Mouse (Mus musculus) megakaryocyte, adult 5-6 weeks (primary cell): ENCODE measurements around the gene Ttc6. TPM values are rescaled to one million over a fixed set of nuclear protein-coding genes. Genes with fewer than 3 reads are reported as not detected.

ENCODE experiments used
- ATAC-seq: 2 replicates; pipeline ENCODE4 v1.8.0; 2016; ENCODE audit warnings: mild to moderate bottlenecking, inconsistent platforms; ENCODE audit not compliant: poor library complexity, severe bottlenecking
- total RNA-seq, 2 experiments: library from RNA; stranded (forward) in 1 of 2; stranded (reverse) in 1 of 2; fragments of 153-499, 151-499 nt in 1 of 2; fragments of 221-1000, 200-1000 nt in 1 of 2; gene quantifications; 2 replicates each; pipeline versions ENCODE4 v1.2.3 to v1.2.4; 2015 to 2017

The Ttc6 gene
- total RNA-seq (2015): not detected in 2 replicates
- not detected in 2 replicates for total RNA-seq (2017)

DNA sequence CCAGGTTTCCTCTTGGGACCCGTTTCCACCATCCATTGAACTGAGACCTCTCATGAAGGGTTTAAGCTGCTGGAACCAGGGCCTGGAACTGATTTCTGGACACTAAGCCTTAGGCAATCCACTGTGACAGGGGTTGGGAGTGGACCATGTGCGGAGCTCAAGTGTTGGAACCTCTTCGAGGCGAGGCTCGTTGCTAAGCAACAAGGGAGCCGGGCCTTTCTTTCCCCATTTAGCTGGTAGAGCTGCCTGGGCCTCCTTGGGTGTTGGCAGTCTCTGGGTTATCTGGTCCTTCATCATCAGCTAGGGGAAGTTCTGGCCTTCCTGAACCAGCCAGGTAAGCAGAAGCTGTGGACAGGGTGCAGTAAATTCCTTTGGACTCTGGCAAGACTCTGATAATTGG lies at the start of gene Ttc6:
TSS of gene Ttc6 (plus strand) at position 205 of the 400 bp plus-strand sequence.
- no peak for ATAC-seq

DNA sequence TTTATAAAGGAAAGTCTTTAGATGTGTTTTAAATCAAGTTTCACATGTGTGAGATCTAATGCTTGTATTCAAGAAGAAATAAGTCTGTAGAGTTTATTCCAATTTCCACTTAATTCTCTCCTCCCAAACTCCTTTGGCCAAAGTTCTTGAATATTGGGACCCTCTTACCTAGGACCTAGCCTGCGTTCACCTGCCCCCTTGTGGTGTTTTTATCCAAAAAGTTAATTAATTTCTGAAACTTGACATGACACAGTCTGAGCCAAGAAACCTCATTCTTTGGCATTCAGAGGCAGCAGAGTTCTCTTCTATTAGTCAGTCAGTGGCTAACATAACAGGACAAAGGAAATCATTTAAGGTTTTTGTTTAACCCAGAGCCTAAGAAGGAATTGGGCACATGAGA lies 49.4 kb upstream of the Ttc6 start:
- ATAC-seq: no peak

DNA sequence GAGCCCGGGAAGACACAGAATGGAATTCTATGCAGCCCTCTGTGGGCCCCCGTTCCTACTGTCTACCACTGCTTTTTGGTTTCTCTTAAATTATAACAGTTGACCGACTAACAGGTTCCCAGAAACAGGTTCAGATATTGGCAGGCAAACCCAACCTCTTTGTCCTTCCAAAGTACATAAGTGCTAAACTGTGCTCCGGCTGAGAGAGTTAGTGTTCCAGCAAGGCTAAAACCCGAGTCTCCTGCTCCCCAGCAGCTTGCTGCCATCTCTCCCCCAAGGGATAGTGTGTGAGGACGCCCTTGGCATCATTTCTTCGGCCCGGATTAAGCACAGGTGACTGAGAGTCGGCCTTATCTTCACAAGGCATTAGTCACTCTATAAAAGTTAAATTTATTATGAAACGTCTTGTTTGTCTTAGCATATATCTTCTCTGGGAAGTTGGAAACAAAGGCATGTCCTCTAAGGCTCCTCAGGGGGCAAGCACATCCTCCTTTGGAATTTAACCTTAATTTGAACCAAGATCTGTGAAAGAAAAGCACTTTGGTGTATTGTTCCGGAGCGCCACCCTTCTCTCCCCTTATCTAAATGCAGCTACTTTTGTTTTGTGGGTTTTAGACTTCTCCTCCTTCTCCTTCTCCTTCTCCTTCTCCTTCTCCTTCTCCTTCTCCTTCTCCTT lies 48.1 kb upstream of the Ttc6 start:
- ATAC-seq: no peak

DNA sequence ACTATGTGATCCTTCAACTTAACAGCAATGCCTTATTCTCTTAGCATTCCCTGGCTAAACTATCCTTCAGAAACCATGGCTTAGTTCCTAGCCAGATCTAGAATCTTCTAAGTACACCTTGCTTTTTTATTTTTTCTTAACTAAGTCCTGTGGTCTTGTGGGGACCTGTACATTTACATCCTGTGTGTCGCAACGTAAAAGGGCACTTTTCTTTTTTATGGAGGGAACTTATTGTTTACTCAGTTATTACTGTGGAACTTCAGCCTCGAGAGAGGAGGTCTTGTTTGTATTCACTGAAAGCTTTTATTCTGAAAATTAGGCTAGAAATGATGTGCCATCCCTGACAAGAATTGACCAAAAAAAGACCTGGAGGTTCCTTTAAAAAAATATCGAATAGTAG lies 35.6 kb upstream of the Ttc6 start:
- ATAC-seq: no peak

DNA sequence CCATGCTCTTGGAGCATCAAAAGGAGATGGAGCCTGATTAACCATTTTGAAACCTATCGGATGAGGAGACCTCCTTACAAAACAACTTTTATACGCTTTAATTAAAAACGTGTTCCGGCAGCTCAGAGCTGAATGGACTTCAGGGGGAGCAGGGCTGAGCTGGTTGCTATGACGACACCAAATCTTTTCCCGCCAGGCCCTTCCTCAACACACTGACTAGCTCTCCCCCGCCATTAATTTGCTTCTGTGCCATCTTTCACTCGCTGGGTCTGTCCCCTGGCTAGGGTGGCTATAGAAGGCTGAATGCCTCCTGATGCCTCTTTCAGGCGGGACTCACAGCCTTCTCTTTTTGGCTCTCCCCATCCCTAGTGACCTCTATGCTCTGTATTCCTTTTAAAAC lies 33.4 kb upstream of the Ttc6 start:
- ATAC-seq: no peak

DNA sequence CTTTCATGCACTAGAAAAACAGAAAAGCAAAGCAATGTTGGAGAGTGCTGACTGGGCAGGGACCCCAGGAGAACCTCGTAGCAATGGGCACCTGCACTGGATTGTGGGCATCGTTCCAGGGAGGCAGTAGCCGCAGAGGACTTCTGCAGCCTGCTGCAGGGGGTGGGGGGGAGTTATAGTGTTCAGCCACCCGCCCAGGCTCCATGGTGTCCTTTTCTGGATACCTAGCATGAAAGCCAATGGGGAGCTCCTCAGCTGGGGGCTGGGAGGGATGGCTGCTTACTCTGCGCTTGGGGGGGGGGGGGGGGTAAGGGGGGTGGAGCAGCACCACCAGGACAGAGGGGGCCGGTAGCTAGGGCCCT lies 29.4 kb upstream of the Ttc6 start:
- no peak for ATAC-seq

DNA sequence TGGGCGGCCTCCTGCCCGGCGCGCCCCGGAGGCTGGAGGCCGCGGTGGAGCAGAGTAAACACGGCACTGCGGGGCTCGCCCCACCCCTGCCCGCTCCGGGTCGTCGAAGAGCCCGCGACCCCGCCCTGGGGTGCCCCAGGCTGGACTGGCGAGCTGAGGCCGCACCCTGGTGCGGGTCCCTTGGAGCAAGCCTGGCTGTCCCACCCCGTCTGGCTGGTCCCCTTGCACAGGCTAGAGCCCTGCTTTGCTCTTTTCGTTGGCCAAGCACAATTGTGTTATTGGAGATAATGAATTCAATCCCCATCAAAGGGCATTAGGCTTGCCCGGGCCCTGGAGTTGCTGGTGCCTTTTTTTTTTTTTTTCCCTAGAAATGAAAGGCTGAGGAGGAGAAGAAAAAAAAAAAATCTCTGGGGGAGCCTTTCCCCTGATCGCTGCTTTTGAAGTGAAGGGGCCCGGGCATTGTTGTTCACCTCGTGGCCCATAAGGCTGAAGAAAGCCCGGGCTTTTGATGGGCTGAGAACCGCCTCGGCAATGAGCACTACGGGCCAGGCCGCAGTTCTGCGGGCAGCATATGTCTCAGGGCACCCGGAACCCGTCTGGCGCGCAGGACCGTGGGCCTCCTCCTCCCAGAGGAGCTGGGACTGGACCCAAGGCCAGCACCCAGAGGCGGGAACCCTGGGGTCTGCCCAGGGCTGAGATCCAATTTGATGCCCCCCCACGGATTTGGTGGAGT lies 28.9 kb upstream of the Ttc6 start:
- ATAC-seq: no peak

DNA sequence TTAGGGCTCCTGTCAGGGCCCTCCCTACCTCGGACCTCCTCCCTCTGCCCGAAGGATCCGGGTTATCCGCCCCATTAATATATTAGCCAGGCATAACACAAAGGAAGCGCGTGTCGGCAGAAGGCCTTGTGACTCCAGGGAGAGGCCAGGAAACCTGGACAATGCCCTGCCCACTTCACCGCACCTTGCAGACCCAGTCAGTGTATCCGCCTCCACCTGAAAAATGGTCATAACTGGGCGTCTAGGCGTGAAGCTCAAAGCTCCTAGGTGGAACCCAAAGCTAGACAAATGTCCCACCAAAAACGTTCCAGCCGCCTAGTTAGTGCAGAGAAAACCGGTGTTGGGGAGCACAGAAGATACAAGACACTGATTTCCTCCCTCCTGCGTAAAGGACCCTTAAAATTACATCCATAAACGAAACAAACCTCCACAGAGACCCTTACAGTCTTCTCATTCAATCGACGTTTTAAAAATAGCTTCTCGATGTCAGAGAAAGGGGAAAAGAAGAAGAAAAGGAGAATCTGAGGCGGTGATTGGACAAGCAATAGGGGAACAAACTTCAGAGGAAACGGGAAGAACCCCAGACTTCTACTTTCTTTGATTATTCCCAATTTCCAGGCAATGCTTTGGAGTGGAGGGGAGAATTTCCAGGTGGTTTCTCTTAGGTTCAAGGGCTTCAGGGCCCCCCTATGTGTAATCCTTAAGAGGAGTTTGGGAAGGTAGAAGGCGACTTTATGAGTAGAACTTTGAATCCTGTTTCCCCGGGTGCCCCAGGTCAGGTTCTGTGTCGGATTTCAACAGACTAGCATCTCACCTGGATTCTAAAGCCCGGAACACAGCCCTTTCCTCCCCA lies 27.6 kb upstream of the Ttc6 start:
- no peak for ATAC-seq

DNA sequence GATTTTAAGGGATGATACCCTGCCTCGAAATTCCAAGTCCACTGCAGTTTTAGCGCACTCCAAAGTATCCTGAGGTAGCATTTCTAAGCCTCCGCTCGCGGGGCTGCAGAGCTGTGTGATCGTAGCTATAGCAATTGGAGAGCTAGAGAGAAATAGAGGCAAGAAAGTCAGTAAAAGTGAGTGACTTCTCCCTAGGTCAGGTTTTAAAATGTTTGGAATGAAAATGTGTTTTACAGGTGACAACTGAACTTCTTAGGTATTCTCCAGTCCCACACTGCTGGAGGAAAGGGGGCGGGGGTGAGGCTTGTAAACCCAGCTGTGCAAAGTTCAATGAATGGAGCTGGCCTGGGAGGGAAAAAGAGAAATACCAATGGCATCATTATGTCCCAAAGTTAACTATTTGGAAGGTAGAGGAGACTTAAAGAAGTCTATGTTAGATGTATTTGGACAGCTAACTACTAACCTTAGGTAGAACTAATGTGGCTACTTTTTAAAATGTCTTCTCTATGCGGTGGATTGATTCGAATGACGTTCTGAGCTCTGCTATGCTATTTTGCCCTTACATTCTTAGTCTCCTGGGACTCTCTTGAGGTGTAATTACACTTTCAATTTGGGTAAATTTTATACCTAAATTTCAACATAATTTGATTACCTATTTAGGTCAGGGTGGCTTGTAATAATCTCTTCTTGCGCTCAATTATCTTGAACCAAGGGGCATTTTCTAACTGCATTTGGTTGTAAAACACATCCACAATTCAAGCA lies 26.8 kb upstream of the Ttc6 start:
- ATAC-seq: no peak

DNA sequence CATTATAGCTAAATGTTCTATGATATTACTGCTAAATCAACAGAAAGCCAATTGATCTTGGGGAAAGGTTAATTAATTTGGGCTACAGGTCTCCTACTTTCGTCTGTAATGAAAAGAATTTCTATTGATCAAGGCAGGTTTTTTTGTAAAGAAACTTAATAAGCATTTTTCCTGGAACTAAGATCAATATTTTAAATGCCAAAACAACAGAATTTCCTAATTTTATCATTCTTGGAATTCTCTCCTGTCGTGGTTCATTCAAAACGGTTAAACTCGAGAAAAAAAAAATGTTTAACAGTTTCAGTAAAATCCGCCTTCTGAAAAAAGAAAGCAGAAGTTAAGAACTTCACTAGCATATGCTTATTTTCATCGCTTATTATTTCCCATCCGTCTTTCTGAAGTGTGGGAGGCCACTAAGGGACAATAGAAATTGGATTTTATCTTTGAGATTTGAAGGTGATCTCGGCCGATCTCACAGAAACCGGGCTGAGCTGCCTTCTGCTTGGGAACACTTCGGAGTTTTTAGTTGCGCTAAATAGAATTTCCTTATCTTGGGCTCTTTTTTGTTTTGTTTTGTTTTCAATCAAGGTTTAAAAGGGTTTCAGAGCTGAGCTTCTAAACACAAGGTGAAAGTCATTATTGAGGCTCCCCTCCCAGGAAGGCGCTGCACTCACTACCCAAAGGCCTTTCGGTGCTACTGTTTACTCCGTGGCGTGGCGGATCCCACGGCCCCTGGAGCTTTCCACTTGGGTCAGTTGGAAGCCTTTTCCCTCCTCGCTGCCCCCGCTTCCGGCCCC lies 25.9 kb upstream of the Ttc6 start:
- ATAC-seq: no peak

DNA sequence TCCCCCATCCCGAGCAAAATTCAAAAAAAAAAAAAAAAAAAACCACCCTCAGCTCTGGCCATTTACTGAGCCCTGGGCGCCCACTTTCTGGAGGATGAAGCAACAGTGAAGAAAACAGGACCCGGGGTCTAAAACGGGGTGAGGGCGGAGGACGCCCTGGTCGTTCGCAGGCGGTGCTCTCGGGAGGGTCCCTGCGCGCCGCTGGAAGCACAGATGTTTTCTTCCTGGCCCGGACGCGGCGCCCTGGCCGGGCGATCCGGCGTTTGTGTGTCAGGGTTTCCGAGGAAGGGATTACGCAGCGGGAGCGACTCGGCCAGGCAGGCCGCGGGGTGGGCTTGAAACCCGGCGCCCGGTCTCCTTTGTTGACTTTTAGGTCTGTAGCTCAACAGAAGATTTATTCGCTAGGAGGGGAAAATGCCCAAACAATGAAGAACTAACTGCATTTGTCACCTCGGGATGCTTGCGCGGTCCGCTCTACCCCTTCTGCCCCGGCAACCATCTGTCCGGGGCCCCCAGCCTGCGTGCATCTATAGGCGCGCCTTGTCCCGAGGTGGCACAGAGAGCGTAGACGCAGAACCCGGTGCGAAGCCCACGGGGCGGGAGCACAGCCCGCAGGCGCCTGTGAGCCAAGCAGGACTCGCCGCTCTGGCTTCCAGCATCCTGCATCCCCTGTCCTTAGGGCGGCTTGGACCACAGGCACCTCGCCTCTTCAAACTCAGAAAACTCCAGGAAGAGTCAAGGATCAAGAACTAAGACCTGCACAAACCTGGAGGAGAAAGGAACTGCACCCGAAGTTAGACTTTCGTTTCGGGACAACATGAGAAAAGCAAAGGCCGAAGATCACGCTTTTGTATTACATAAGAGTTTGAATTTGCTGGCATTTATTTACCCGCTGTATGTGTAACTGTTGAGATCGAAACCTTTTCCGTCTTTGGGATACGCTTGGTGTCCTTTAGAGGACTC lies 25.0 kb upstream of the Ttc6 start:
- ATAC-seq: no peak

DNA sequence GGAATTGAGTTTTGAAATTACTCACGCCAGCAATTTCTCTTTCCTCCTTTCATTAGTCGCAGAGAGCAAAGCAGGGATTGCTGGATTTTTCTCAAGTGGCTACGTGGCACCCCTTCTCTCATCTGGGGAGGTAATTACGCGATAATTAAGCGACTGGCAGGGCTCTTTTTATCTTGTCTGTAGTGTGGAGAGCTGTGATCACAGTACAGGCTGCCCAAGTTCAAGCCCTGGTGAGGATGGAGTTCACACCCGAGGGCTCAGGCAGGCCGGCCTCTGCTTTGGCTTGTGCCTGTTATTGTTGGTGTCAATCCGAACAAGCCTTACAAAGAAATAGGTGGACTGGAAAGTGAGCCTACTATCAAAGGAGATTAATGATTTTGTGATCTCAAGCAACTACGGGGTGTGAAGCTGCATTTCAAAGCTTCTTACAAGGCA lies 24.3 kb upstream of the Ttc6 start:
- ATAC-seq: no peak

DNA sequence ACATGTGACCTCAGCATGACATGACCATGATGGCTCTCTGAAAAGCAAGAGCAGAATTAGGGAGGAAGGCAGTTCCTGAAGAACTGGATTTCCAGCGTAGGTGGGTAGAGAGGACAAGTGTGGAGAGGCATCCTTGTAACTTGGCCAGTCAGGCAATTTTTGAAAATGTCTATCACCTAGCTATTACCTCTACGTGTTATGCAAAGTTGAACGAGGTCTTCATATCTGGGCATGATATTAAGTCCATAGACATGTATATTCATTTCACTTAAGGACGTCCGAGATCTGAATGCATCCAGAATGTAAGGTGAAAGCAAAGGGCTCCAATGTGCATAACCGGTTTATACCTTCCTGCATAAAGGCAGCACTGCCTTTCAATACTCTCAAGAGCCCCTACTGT lies 22.8 kb upstream of the Ttc6 start:
- ATAC-seq: no peak

DNA sequence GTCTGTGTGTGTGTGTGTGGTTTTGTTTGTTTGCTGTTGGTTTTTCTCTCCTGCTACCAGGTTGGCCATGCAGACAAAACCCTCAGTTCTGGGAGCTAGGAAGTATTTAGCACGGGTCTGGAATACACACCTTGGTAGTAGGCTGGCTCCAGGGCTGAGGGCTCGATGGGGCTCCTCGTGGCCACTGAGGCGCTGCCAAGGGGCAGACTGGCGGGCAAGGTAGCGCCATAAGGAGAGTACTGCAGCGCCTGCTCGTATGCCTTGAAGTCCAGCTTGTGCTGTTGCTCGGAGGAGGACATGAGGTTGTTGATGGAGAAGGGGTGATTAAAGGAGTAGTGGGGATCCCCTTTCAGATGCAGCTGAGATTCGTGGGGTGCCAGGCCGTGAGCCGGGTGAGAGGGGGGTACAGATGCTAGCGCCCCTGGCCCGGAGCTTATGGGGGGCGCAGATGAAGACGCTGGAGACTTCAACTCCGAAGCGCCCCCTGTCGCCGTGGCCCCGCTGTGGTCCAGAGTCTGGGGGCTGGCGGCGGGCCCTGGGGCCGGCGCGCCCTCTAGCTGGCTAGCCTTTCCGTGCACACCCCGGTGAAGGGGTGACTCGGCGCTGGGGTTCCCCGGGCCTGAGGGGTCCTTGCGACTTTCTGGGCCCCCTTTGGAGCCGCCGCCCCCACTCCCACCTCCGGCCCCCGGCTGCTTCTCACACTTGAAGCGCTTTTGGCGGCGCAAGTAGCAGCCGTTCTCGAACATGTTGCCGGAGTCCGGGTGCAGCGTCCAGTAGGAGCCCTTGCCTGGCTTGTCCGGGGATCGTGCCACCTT lies 21.8 kb upstream of the Ttc6 start:
- ATAC-seq: no peak

DNA sequence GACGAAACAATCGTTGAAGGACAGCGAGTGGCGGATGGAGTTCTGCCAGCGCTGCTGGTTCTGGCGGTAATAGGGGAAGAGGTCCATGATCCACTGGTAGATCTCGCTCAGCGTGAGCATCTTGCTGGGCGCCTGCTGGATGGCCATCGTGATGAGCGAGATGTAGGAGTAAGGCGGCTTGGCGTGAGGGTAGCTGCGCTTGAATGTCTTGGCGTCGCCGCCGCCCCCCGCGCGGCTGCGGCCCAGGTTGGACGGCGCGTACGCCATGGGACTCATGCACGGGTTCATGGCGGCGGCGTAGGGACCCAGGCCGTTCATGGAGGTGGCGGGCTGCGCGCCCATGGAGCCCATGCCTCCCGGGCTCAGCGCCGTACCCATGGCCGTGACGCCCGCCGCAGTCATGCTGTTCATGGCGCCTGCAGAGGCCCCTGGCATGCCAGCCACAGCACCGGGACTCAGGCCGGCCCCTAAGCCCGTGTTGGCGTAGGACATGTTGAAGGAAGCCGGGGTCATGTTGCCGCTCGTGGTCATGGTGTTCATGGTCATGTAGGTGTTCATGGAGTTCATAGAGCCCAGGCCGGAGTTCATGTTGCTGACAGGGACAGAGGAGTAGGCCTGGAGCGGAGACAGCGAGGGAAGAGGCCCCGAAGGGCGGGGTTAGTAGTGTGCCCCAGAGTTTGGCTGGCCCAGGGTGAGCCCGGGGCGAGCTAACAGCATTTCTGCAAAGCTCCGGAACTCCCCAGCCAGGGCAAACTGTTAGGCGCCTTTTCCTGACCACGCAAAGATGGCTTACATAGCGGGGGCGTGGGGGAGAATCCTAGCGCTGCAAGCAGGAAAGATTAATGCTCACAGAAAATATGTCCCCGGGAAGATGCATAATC lies 20.9 kb upstream of the Ttc6 start:
- no peak for ATAC-seq

DNA sequence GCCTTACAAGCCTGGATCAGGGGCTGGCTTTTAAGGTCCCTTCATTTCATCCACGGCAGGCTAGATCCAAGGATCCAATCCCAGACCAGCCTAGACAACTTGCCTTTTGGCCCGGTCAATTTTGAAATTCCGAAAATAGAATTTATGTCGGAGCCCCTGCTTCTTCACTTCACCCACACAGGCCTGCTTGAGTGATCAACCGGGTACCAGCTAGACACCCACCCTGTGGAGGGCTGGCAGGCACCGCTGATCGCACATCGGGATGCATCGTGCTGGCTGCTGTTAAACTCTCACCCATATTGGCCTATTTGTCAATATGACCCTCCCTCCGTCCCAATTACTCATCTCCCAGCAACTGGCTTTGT lies 20.3 kb upstream of the Ttc6 start:
- no peak for ATAC-seq

DNA sequence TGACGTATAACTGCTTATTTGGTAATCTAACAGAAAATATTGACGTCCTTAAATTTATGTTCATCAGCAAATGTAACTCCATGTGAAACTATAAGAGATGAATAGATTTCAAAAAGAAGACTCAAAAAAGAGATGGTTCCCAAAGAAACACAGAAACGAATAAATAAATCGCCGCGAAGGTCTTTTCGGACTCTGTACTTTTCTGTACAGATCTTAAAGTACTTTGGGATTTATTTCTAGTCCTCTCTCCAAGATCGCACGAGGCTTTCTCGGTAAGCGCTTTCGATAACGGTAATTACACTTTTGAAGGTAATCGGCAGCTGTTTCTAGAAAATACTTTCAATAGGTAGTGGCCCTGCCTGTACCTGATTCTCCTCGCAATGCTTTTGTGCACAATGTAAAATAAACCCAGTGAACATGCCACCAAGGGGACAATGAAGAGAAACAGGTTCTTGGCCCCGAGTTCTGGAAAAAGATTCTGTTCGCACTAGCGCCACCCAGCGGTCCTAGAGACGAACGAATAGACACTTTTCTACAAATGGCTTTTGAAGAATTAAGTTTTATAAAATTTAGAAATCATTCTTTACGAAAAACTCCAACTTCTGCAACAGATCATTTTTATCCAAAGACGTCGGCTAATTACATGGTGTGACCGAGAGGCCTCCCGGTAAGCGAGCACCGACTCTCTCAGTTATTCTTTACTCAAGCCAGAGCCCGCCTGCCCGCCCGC lies 19.1 kb upstream of the Ttc6 start:
- no peak for ATAC-seq
